Mouse (Mus musculus) small intestine, adult 2 months (tissue): ENCODE results near the gene Dlg2. TPM values are rescaled to one million over a fixed set of nuclear protein-coding genes. Genes with fewer than 3 reads are reported as not detected.
"Not testable (repeated sequence)": the region's sequence is repeated elsewhere in the genome, so short reads cannot be mapped to it uniquely, and the experiment has no call there.

Experiments used
- H3K27ac ChIP-seq: fragments of 200-500 bp; 2 replicates; pipeline ENCODE4 v1.5.1; 2012; ENCODE audit warnings: low read depth, low read length, control low read depth, inconsistent platforms; ENCODE audit not compliant: insufficient read depth
- H3K27me3 ChIP-seq: fragments of 200-500 bp; 2 replicates; pipeline ENCODE4 v1.6.1; 2012; ENCODE audit warnings: mild to moderate bottlenecking, moderate library complexity, low read length, inconsistent platforms; ENCODE audit not compliant: control insufficient read depth, insufficient read depth
- H3K36me3 ChIP-seq: fragments of 200-500 bp; 2 replicates; pipeline ENCODE4 v1.6.1; 2012; ENCODE audit warnings: mild to moderate bottlenecking, low read length, control low read depth, inconsistent platforms; ENCODE audit not compliant: control insufficient read depth, insufficient read depth
- H3K4me1 ChIP-seq: fragments of 200-500 bp; 2 replicates; pipeline ENCODE4 v1.6.1; 2012; ENCODE audit warnings: low read length, inconsistent platforms, mixed read lengths; ENCODE audit not compliant: control insufficient read depth, insufficient read depth, insufficient read length
- H3K4me3 ChIP-seq: fragments of 200-500 bp; 2 replicates; pipeline ENCODE4 v1.5.1; 2012; ENCODE audit warnings: low read depth, mild to moderate bottlenecking, control low read depth, inconsistent platforms, low read length, moderate library complexity
- CTCF ChIP-seq: fragments of 200-500 bp; IDR thresholded peaks from 2 replicates; pipeline ENCODE4 v1.5.1; 2012; ENCODE audit warnings: low read depth, mild to moderate bottlenecking, control low read depth, inconsistent platforms, low read length, moderate library complexity, mixed read lengths; ENCODE audit not compliant: insufficient replicate concordance, insufficient read length; ENCODE audit errors: extremely low read depth
- POLR2A ChIP-seq: fragments of 200-500 bp; IDR thresholded peaks from 2 replicates; pipeline ENCODE4 v1.6.1; 2012; ENCODE audit warnings: low read depth, mild to moderate bottlenecking, control low read depth, inconsistent platforms, low read length, moderate library complexity
- WGBS: fragments of 180-500 bp; shearing (Covaris S2); methylation state at CpG from one replicate; pipeline ENCODE4 v1.1.7; 2018; 5-methylcytosine and 5-hydroxymethylcytosine counted together
- polyA plus RNA-seq: library from polyadenylated mRNA; depleted of rRNA; stranded (reverse); fragments of >200 nt; gene quantifications from 2 replicates; pipeline ENCODE4 v1.2.3, GENCODE M21; 2012

Gene Dlg2
- polyA plus RNA-seq, 1 experiment = 0.38 TPM

- H3K4me3 ChIP-seq = no peak overlapping the region
- WGBS = 21% methylated on average over 1 of the region's 1 CpGs
- no peak overlapping the region for H3K27ac ChIP-seq
- no peaks in the 10 kb centered on the region for H3K4me1 ChIP-seq
- no peaks in the 10 kb centered on the region for H3K36me3 ChIP-seq
- TF ChIP-seq POLR2A (no peak), CTCF (no peak)
- H3K27me3 ChIP-seq = no peaks in the 10 kb centered on the region
These were observed 315.1 kb downstream of the Dlg2 start for GRCm38 (mm10) chr7:90791522-90791921.

GRCm38 (mm10) chr7:90825640-90826039 lies 349.2 kb downstream of the Dlg2 start:
- H3K4me3 ChIP-seq = no peak overlapping the region
- no peaks in the 10 kb centered on the region for H3K27me3 ChIP-seq
- WGBS = 79% methylated on average over 3 of the region's 3 CpGs
- H3K36me3 ChIP-seq = no peaks in the 10 kb centered on the region
- H3K27ac ChIP-seq = no peak overlapping the region
- TF ChIP-seq CTCF (no peak), POLR2A (no peak)
- no peaks in the 10 kb centered on the region for H3K4me1 ChIP-seq

- Histone ChIP-seq H3K36me3 (no peaks in the 10 kb centered on the region), H3K27ac (no peak overlapping the region), H3K4me3 (no peak overlapping the region), H3K27me3 (no peaks in the 10 kb centered on the region), H3K4me1 (no peaks in the 10 kb centered on the region)
- WGBS = 59% methylated on average over 4 of the region's 4 CpGs
- TF ChIP-seq POLR2A (no peak), CTCF (no peak)
These were observed 364.8 kb downstream of the Dlg2 start for GRCm38 (mm10) chr7:90841276-90841675.

- Histone ChIP-seq H3K4me3 (no peak overlapping the region), H3K4me1 (no peaks in the 10 kb centered on the region), H3K27ac (no peak overlapping the region), H3K36me3 (no peaks in the 10 kb centered on the region), H3K27me3 (no peaks in the 10 kb centered on the region)
- 51% methylated on average over 5 of the region's 5 CpGs for WGBS
- TF ChIP-seq POLR2A (no peak), CTCF (no peak)
These were observed 367.1 kb downstream of the Dlg2 start for GRCm38 (mm10) chr7:90843345-90844293.

GRCm38 (mm10) chr7:90876796-90877195 lies 400.3 kb downstream of the Dlg2 start:
- H3K4me1 ChIP-seq, H3K27me3 ChIP-seq, H3K4me3 ChIP-seq, H3K36me3 ChIP-seq, H3K27ac ChIP-seq: not testable (repeated sequence)
- 59% methylated on average over 4 of the region's 4 CpGs for WGBS

GRCm38 (mm10) chr7:90882740-90883139 lies 406.3 kb downstream of the Dlg2 start:
- Histone ChIP-seq H3K4me1 (no peaks in the 10 kb centered on the region), H3K36me3 (no peaks in the 10 kb centered on the region), H3K27ac (no peak overlapping the region), H3K4me3 (no peak overlapping the region), H3K27me3 (no peaks in the 10 kb centered on the region)
- TF ChIP-seq POLR2A (no peak), CTCF (no peak)
- WGBS = 25% methylated on average over 3 of the region's 3 CpGs

GRCm38 (mm10) chr7:90886396-90887006 lies 410.0 kb downstream of the Dlg2 start:
- Histone ChIP-seq H3K36me3 (no peaks in the 10 kb centered on the region), H3K27me3 (no peaks in the 10 kb centered on the region), H3K4me3 (no peak overlapping the region), H3K4me1 (no peaks in the 10 kb centered on the region), H3K27ac (no peak overlapping the region)
- 4% methylated on average over 13 of the region's 13 CpGs for WGBS
- TF ChIP-seq POLR2A = no peak
